Mouse (Mus musculus): ENCODE measurements around the gene Cdca8. TPM values are rescaled to one million over a fixed set of nuclear protein-coding genes. Genes with fewer than 3 reads are reported as not detected.

Gene Cdca8
- polyA plus RNA-seq, 1 experiment from 2014 or later, result 190 TPM

GRCm38 (mm10) chr4:124978201-124978600, 39.1 kb upstream of the Cdca8 start:
- no peak for DNase-seq (ENCODE audit: low spot score)
- Histone ChIP-seq H3K27me3 (replicated peaks; ENCODE audit: control insufficient read depth, insufficient read depth, low read length) (peaks cover 20% of the 10 kb centered on the region), H3K4me1 (replicated peaks; ENCODE audit: control insufficient read depth, insufficient read depth, low read length) (no peaks in the 10 kb centered on the region)

DNA sequence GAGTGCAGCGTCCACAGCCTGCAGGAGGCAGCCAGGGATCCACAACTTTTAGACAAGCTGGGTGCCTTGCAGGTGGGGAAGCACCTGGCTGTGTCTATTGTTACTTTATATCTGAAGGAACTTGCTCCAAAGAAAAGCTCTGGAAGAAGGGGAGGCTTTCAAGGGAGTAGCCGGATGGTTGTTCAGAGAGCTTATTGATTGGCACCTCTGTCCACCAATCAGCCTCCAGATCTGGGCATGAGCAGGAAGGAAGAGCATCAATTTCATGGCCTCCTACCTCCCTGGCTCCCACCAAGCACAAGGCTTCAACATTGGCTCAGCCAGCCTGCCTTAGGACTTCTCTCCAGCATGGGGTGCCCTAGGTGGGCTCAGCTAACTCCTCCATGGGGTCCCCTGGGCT, 34.2 kb upstream of the Cdca8 start:
- Histone ChIP-seq H3K4me3 (ENCODE audit: low read depth, low read length) (no peak overlapping the region), H3K27me3 (replicated peaks; ENCODE audit: control insufficient read depth, insufficient read depth, low read length) (0 out of 2 replicates have a peak, but pooled peaks cover 6% of the 10 kb centered on the region), H3K9me3 (ENCODE audit: control insufficient read depth, low read length) (no peaks in the 10 kb centered on the region), H3K9ac (ENCODE audit: low read depth, low read length) (no peak overlapping the region), H3K4me1 (replicated peaks; ENCODE audit: control insufficient read depth, insufficient read depth, low read length) (no peaks in the 10 kb centered on the region), H3K36me3 (ENCODE audit: control insufficient read depth, insufficient read depth, low read length) (no peaks in the 10 kb centered on the region), H3K4me2 (no peak overlapping the region), H3K27ac (ENCODE audit: low read depth, low read length) (no peak overlapping the region)
- ATAC-seq (replicated peaks; ENCODE audit: low FRiP score) (no peak), DNase-seq (ENCODE audit: low spot score) (no peak)
- 62% methylated on average over 2 of the region's 2 CpGs for WGBS

More at GRCm38 (mm10) chr4:124978201-124978600, 39.1 kb upstream of the Cdca8 start:
- H3K9me3 ChIP-seq (ENCODE audit: control insufficient read depth, low read length), result no peaks in the 10 kb centered on the region
- H3K4me2 ChIP-seq, result no peak overlapping the region
- H3K9ac ChIP-seq (ENCODE audit: low read depth, low read length), result no peak overlapping the region
- no peak overlapping the region for H3K4me3 ChIP-seq (ENCODE audit: low read depth, low read length)
- ATAC-seq (replicated peaks; ENCODE audit: low FRiP score), result no peak
- no peaks in the 10 kb centered on the region for H3K36me3 ChIP-seq (ENCODE audit: control insufficient read depth, insufficient read depth, low read length)
- WGBS, result 26% methylated on average over 5 of the region's 5 CpGs
- no peak overlapping the region for H3K27ac ChIP-seq (ENCODE audit: low read depth, low read length)

GRCm38 (mm10) chr4:124972316-124972715, 33.2 kb upstream of the Cdca8 start:
- Histone ChIP-seq H3K27ac (ENCODE audit: low read depth, low read length) (no peak overlapping the region), H3K27me3 (replicated peaks; ENCODE audit: control insufficient read depth, insufficient read depth, low read length) (0 out of 2 replicates have a peak, but pooled peaks cover 6% of the 10 kb centered on the region), H3K4me3 (ENCODE audit: low read depth, low read length) (no peak overlapping the region), H3K4me2 (no peak overlapping the region), H3K4me1 (replicated peaks; ENCODE audit: control insufficient read depth, insufficient read depth, low read length) (no peaks in the 10 kb centered on the region), H3K9me3 (ENCODE audit: control insufficient read depth, low read length) (no peaks in the 10 kb centered on the region), H3K9ac (ENCODE audit: low read depth, low read length) (no peak overlapping the region), H3K36me3 (ENCODE audit: control insufficient read depth, insufficient read depth, low read length) (no peaks in the 10 kb centered on the region)
- DNase-seq (ENCODE audit: low spot score), result no peak
- ATAC-seq (replicated peaks; ENCODE audit: low FRiP score), result no peak
- WGBS, result 58% methylated on average over 9 of the region's 9 CpGs

DNA sequence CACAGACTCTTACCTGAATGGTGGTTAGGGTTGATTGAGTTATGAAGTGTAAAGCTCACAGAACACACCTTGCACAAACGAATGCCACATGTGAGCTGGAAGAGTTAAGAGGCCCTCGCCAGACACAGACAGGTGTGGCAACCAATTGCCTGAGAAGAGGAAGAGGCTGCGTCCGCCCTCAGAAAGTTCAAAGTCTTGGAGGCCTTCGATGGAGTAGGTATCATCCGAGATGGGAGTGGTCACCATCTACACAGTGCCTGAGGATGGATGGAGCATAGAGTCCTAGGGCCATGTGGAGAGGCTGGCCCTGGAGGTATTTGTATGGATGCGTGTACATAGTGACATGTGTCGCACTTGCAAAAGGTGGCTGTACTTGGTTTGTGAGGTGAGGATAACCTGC, 32.0 kb upstream of the Cdca8 start:
- Histone ChIP-seq H3K4me3 (ENCODE audit: low read depth, low read length) (no peak overlapping the region), H3K9me3 (ENCODE audit: control insufficient read depth, low read length) (no peaks in the 10 kb centered on the region), H3K9ac (ENCODE audit: low read depth, low read length) (no peak overlapping the region), H3K36me3 (ENCODE audit: control insufficient read depth, insufficient read depth, low read length) (no peaks in the 10 kb centered on the region), H3K4me2 (no peak overlapping the region), H3K4me1 (replicated peaks; ENCODE audit: control insufficient read depth, insufficient read depth, low read length) (no peaks in the 10 kb centered on the region), H3K27me3 (replicated peaks; ENCODE audit: control insufficient read depth, insufficient read depth, low read length) (0 out of 2 replicates have a peak, but pooled peaks cover 6% of the 10 kb centered on the region), H3K27ac (ENCODE audit: low read depth, low read length) (no peak overlapping the region)
- ATAC-seq (replicated peaks; ENCODE audit: low FRiP score) (no peak), DNase-seq (ENCODE audit: low spot score) (no peak)
- 80% methylated on average over 8 of the region's 8 CpGs for WGBS

- Histone ChIP-seq H3K27me3 (replicated peaks; ENCODE audit: control insufficient read depth, insufficient read depth, low read length) (0 out of 2 replicates have a peak, but pooled peaks cover 6% of the 10 kb centered on the region), H3K4me2 (no peak overlapping the region), H3K27ac (ENCODE audit: low read depth, low read length) (no peak overlapping the region), H3K9me3 (ENCODE audit: control insufficient read depth, low read length) (no peaks in the 10 kb centered on the region), H3K9ac (ENCODE audit: low read depth, low read length) (no peak overlapping the region), H3K36me3 (ENCODE audit: control insufficient read depth, insufficient read depth, low read length) (no peaks in the 10 kb centered on the region), H3K4me3 (ENCODE audit: low read depth, low read length) (no peak overlapping the region), H3K4me1 (replicated peaks; ENCODE audit: control insufficient read depth, insufficient read depth, low read length) (no peaks in the 10 kb centered on the region)
- no peak for ATAC-seq (replicated peaks; ENCODE audit: low FRiP score)
- no peak for DNase-seq (ENCODE audit: low spot score)
- 58% methylated on average over 5 of the region's 5 CpGs for WGBS
Measured at GRCm38 (mm10) chr4:124970677-124971076, 31.6 kb upstream of the Cdca8 start.

GRCm38 (mm10) chr4:124970194-124970593, 31.1 kb upstream of the Cdca8 start:
- no peak for ATAC-seq (replicated peaks; ENCODE audit: low FRiP score)
- Histone ChIP-seq H3K9ac (ENCODE audit: low read depth, low read length) (no peak overlapping the region), H3K4me3 (ENCODE audit: low read depth, low read length) (no peak overlapping the region), H3K27me3 (replicated peaks; ENCODE audit: control insufficient read depth, insufficient read depth, low read length) (peaks cover 2% of the 10 kb centered on the region; the same call in 1 of the 2 replicates), H3K36me3 (ENCODE audit: control insufficient read depth, insufficient read depth, low read length) (no peaks in the 10 kb centered on the region), H3K4me1 (replicated peaks; ENCODE audit: control insufficient read depth, insufficient read depth, low read length) (no peaks in the 10 kb centered on the region), H3K27ac (ENCODE audit: low read depth, low read length) (no peak overlapping the region), H3K4me2 (no peak overlapping the region), H3K9me3 (ENCODE audit: control insufficient read depth, low read length) (no peaks in the 10 kb centered on the region)
- WGBS, result 67% methylated on average over 11 of the region's 11 CpGs
- no peak for DNase-seq (ENCODE audit: low spot score)

DNA sequence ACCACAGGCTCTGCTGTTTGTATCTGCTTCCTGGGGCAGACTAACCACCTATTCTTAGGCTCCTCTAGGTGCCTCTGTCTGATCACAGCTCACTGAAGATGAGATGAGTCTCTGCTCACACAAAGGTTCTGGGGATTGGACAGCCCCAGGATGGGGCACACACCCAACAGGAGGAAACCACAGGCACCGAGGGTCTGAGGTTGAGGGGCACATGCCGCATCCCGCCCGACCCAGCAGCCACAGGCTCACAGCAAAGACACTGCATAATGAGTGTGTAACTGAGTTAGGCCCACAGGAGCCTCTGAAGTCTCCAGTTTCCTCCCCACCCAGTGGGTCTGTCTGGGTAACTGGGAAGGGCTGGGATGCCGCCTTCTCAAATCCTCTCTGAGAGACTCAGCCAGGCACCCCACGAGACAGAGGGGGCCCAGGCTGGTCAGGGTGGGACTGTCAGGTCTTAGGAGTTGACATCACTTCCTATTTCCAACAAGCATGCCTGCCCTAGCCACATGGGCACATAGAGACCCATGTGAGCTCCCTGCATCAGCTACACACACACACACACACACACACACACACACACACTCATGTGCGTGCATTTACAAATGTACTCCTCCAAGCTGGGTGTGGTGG, 30.2 kb upstream of the Cdca8 start:
- no peak overlapping the region for H3K27ac ChIP-seq (ENCODE audit: low read depth, low read length)
- H3K4me2 ChIP-seq, result no peak overlapping the region
- no peaks in the 10 kb centered on the region for H3K36me3 ChIP-seq (ENCODE audit: control insufficient read depth, insufficient read depth, low read length)
- no peak overlapping the region for H3K9ac ChIP-seq (ENCODE audit: low read depth, low read length)
- H3K4me3 ChIP-seq (ENCODE audit: low read depth, low read length), result no peak overlapping the region
- peaks cover 2% of the 10 kb centered on the region; the same call in 1 of the 2 replicates for H3K27me3 ChIP-seq (replicated peaks; ENCODE audit: control insufficient read depth, insufficient read depth, low read length)
- 77% methylated on average over 7 of the region's 7 CpGs for WGBS
- H3K9me3 ChIP-seq (ENCODE audit: control insufficient read depth, low read length), result no peaks in the 10 kb centered on the region
- no peaks in the 10 kb centered on the region for H3K4me1 ChIP-seq (replicated peaks; ENCODE audit: control insufficient read depth, insufficient read depth, low read length)
- ATAC-seq (replicated peaks; ENCODE audit: low FRiP score), result no peak
- DNase-seq (ENCODE audit: low spot score), result no peak

GRCm38 (mm10) chr4:124968711-124969110, 29.6 kb upstream of the Cdca8 start:
- H3K27ac ChIP-seq (ENCODE audit: low read depth, low read length), result no peak overlapping the region
- H3K9me3 ChIP-seq (ENCODE audit: control insufficient read depth, low read length), result no peaks in the 10 kb centered on the region
- no peaks in the 10 kb centered on the region for H3K4me1 ChIP-seq (replicated peaks; ENCODE audit: control insufficient read depth, insufficient read depth, low read length)
- H3K36me3 ChIP-seq (ENCODE audit: control insufficient read depth, insufficient read depth, low read length), result no peaks in the 10 kb centered on the region
- DNase-seq (ENCODE audit: low spot score) (no peak), ATAC-seq (replicated peaks; ENCODE audit: low FRiP score) (no peak)
- H3K4me3 ChIP-seq (ENCODE audit: low read depth, low read length), result no peak overlapping the region
- H3K27me3 ChIP-seq (replicated peaks; ENCODE audit: control insufficient read depth, insufficient read depth, low read length), result peaks cover 2% of the 10 kb centered on the region; the same call in 1 of the 2 replicates
- WGBS, result 56% methylated on average over 6 of the region's 6 CpGs
- H3K9ac ChIP-seq (ENCODE audit: low read depth, low read length), result no peak overlapping the region
- H3K4me2 ChIP-seq, result no peak overlapping the region

DNA sequence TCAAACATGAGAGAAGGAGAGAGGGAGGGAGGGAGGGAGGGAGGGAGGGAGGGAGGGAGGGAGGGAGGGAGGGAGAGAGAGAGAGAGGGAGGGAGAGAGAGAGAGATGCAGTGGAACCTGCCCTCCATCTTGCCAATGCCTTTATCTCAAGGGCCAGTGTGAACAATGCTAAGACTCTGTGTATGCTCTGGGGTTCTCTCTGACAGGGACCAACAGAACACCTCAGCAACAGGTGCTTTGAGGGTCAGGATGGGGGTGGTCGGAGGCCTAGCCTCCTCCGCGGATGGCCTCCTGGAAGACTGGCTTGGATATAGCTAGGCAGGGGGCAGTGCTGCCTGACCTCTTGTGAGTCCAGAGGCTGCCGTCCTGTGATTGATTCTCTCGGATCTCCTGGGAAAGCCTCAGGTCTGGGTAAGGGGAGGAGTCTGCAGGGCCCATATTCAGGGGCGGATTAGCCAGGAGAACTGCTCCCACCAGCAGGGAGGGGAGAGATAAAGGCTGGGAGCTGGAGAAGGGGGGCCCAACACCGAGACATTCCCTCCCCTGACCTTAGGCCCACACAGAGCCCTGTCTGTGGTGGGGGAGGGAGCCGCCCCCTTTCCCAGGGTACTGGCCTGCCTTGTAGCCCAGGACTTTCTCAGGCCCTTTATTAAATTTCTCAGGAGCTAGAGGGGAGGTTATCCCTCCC, 25.9 kb upstream of the Cdca8 start:
- WGBS, result 22% methylated on average over 8 of the region's 8 CpGs
- Histone ChIP-seq H3K36me3 (ENCODE audit: control insufficient read depth, insufficient read depth, low read length) (no peaks in the 10 kb centered on the region), H3K4me1 (replicated peaks; ENCODE audit: control insufficient read depth, insufficient read depth, low read length) (no peaks in the 10 kb centered on the region), H3K9ac (ENCODE audit: low read depth, low read length) (no peak overlapping the region), H3K27ac (ENCODE audit: low read depth, low read length) (no peak overlapping the region), H3K9me3 (ENCODE audit: control insufficient read depth, low read length) (no peaks in the 10 kb centered on the region), H3K4me3 (ENCODE audit: low read depth, low read length) (no peak overlapping the region), H3K4me2 (no peak overlapping the region), H3K27me3 (replicated peaks; ENCODE audit: control insufficient read depth, insufficient read depth, low read length) (peaks cover 2% of the 10 kb centered on the region; the same call in 1 of the 2 replicates)
- ATAC-seq (replicated peaks; ENCODE audit: low FRiP score) (no peak), DNase-seq (ENCODE audit: low spot score) (no peak)

All from liver, embryonic 11.5 days (tissue).